Mouse (Mus musculus): ENCODE results near the gene Ssb. TPM values are rescaled to one million over a fixed set of nuclear protein-coding genes. Genes with fewer than 3 reads are reported as not detected.
A peak's percentile ranks its signal among the peaks of the same experiment; 100 is the strongest.

Ssb gene
- polyA plus RNA-seq, 1 experiment from 2014 or later = 296 TPM

DNA sequence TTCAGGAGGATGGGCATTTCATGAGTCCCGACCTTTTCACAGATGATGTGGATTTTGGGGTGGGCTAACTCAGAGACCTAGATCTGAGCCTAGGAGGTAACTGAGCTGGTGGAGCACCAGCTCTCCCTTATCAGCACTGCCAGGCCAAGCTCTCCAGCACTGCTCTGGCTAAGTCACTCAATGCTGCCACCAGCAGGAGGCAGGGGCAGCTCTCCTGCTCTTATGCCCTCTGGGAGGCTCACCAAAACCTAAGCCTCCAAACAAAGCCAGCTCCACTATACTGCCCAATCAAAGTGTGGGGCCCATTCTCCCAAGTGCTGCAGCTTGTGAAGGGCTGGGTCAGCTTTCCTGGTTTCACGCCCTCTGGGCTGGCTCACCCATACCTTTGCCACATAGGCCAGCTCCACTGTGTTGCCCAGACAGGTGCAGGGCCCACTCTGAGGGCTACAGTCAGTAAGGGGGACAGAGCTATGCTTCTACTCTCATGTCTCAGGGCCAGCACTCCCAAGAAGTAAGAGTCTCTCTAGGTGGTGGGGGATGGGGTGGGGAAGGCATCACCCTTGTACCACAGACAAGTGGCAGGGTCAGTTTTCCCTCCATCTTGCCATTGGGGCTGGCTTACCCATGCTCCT is 9.8 kb upstream of the Ssb start:
- Histone ChIP-seq H3K36me3 (ENCODE audit: control insufficient read depth, insufficient read depth, low read length) (no peaks in the 10 kb centered on the region), H3K27me3 (ENCODE audit: control insufficient read depth, insufficient read depth, low read length) (no peaks in the 10 kb centered on the region), H3K9me3 (ENCODE audit: control insufficient read depth, low read length) (no peaks in the 10 kb centered on the region), H3K4me1 (ENCODE audit: control insufficient read depth, insufficient read depth, low read length) (no peaks in the 10 kb centered on the region), H3K27ac (replicated peaks; ENCODE audit: low read depth, low read length) (no peak overlapping the region), H3K9ac (replicated peaks; ENCODE audit: low read length) (no peak overlapping the region), H3K4me3 (replicated peaks; ENCODE audit: low read depth, low read length) (no peak overlapping the region), H3K4me2 (ENCODE audit: low read length) (no peak overlapping the region)
- no peak for DNase-seq
- 59% methylated on average over 2 of the region's 2 CpGs for WGBS
- no peak for ATAC-seq (ENCODE audit: low FRiP score, low TSS enrichment)

GRCm38 (mm10) chr2:69856392-69856791 is 5.0 kb upstream of the Ssb start:
- H3K9ac ChIP-seq (replicated peaks; ENCODE audit: low read length) = no peak overlapping the region
- no peaks in the 10 kb centered on the region for H3K9me3 ChIP-seq (ENCODE audit: control insufficient read depth, low read length)
- H3K36me3 ChIP-seq (ENCODE audit: control insufficient read depth, insufficient read depth, low read length) = no peaks in the 10 kb centered on the region
- H3K27me3 ChIP-seq (ENCODE audit: control insufficient read depth, insufficient read depth, low read length) = no peaks in the 10 kb centered on the region
- WGBS = 75% methylated on average over 8 of the region's 8 CpGs
- no peak overlapping the region for H3K4me3 ChIP-seq (replicated peaks; ENCODE audit: low read depth, low read length)
- H3K4me2 ChIP-seq (ENCODE audit: low read length) = no peak overlapping the region
- no peak overlapping the region for H3K27ac ChIP-seq (replicated peaks; ENCODE audit: low read depth, low read length)
- ATAC-seq (ENCODE audit: low FRiP score, low TSS enrichment) (no peak), DNase-seq (no peak)
- peaks cover 2% of the 10 kb centered on the region; the same call in 1 of the 2 replicates for H3K4me1 ChIP-seq (ENCODE audit: control insufficient read depth, insufficient read depth, low read length)

DNA sequence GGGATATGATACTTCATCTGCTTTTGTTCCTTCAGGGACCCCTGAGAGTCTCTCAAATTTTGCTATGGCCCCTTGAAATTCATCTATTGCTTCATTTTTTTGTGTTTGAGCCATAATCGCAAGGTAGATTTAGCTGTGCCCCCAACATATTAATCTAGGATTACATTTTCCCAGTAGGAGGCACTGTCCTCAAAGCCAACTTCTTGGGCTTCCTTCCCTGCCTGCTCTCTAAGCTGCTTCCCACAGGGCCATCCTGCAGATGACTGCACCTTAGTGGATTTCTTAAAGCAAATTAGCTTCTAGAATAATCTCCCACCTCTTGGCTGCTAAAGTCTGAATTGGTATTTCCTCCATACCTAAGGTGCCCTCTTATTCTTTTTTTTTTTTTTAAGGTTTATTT is 3.5 kb upstream of the Ssb start:
- DNase-seq = peak; percentile 24
- ATAC-seq (ENCODE audit: low FRiP score, low TSS enrichment) = no peak
- WGBS = 70% methylated on average over 1 of the region's 1 CpGs
- Histone ChIP-seq H3K4me3 (replicated peaks; ENCODE audit: low read depth, low read length) (no peak overlapping the region), H3K4me1 (ENCODE audit: control insufficient read depth, insufficient read depth, low read length) (peaks cover 9% of the 10 kb centered on the region; the same call in 1 of the 2 replicates), H3K4me2 (ENCODE audit: low read length) (no peak overlapping the region), H3K27ac (replicated peaks; ENCODE audit: low read depth, low read length) (no peak overlapping the region), H3K36me3 (ENCODE audit: control insufficient read depth, insufficient read depth, low read length) (no peaks in the 10 kb centered on the region), H3K9ac (replicated peaks; ENCODE audit: low read length) (no peak overlapping the region), H3K27me3 (ENCODE audit: control insufficient read depth, insufficient read depth, low read length) (no peaks in the 10 kb centered on the region), H3K9me3 (ENCODE audit: control insufficient read depth, low read length) (no peaks in the 10 kb centered on the region)

- 12% methylated on average over 13 of the region's 13 CpGs for WGBS
- no peaks in the 10 kb centered on the region for H3K27me3 ChIP-seq (ENCODE audit: control insufficient read depth, insufficient read depth, low read length)
- H3K27ac ChIP-seq (replicated peaks; ENCODE audit: low read depth, low read length) = peak overlapping the region; percentile 88
- H3K4me3 ChIP-seq (replicated peaks; ENCODE audit: low read depth, low read length) = peak overlapping the region; percentile 100
- H3K9ac ChIP-seq (replicated peaks; ENCODE audit: low read length) = peak overlapping the region; percentile 99
- H3K4me2 ChIP-seq (ENCODE audit: low read length) = peak overlapping the region; percentile 92
- 0 out of 2 replicates have a peak, but pooled peaks cover 3% of the 10 kb centered on the region for H3K36me3 ChIP-seq (ENCODE audit: control insufficient read depth, insufficient read depth, low read length)
- H3K9me3 ChIP-seq (ENCODE audit: control insufficient read depth, low read length) = no peaks in the 10 kb centered on the region
- peaks cover 17% of the 10 kb centered on the region; the same call in 1 of the 2 replicates for H3K4me1 ChIP-seq (ENCODE audit: control insufficient read depth, insufficient read depth, low read length)
- peak; percentile 70; the same call in 1 of the 2 replicates for ATAC-seq (ENCODE audit: low FRiP score, low TSS enrichment)
- no peak for DNase-seq
Observed at GRCm38 (mm10) chr2:69860972-69861452, 350 bp upstream of the Ssb start.

DNA sequence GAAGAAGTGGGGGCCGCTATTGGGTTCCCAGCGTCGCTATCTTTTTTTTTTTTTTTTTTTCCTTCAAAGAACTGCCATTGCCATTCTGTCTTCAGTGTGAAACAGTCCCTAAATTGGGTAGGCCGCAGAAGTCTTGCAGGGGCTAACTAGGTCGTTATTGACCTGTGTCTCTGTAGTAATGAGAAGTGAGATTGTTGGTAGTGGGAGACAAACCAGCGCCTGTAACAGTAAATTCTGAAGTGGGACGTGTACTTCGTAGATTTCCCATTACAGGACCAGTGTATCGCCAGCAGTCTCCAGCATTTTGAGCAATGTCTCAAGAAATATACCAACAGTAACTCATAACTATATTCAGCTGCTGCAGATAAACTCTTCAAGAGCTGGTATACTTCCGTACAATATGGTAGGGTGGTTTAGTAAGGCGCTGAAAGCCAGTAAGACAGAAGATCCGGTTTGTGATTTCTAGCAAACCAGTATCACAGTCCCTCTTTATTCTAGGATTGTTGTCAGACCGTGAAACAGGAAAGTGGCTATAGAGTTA is 825 bp downstream of the Ssb start:
- ATAC-seq (ENCODE audit: low FRiP score, low TSS enrichment) = no peak
- no peaks in the 10 kb centered on the region for H3K9me3 ChIP-seq (ENCODE audit: control insufficient read depth, low read length)
- 3% methylated on average over 13 of the region's 13 CpGs for WGBS
- peaks cover 13% of the 10 kb centered on the region for H3K36me3 ChIP-seq (ENCODE audit: control insufficient read depth, insufficient read depth, low read length)
- no peaks in the 10 kb centered on the region for H3K27me3 ChIP-seq (ENCODE audit: control insufficient read depth, insufficient read depth, low read length)
- no peak for DNase-seq
- H3K4me2 ChIP-seq (ENCODE audit: low read length) = peak overlapping the region; percentile 92
- peak overlapping the region; percentile 99 for H3K9ac ChIP-seq (replicated peaks; ENCODE audit: low read length)
- peak overlapping the region; percentile 100 for H3K4me3 ChIP-seq (replicated peaks; ENCODE audit: low read depth, low read length)
- H3K4me1 ChIP-seq (ENCODE audit: control insufficient read depth, insufficient read depth, low read length) = peaks cover 17% of the 10 kb centered on the region; the same call in 1 of the 2 replicates
- H3K27ac ChIP-seq (replicated peaks; ENCODE audit: low read depth, low read length) = peak overlapping the region; percentile 88

- Histone ChIP-seq H3K27me3 (ENCODE audit: control insufficient read depth, insufficient read depth, low read length) (no peaks in the 10 kb centered on the region), H3K36me3 (ENCODE audit: control insufficient read depth, insufficient read depth, low read length) (peaks cover 2% of the 10 kb centered on the region; the same call in 1 of the 2 replicates), H3K9me3 (ENCODE audit: control insufficient read depth, low read length) (no peaks in the 10 kb centered on the region), H3K4me3 (replicated peaks; ENCODE audit: low read depth, low read length) (no peak overlapping the region), H3K4me2 (ENCODE audit: low read length) (no peak overlapping the region), H3K27ac (replicated peaks; ENCODE audit: low read depth, low read length) (no peak overlapping the region), H3K4me1 (ENCODE audit: control insufficient read depth, insufficient read depth, low read length) (peaks cover 4% of the 10 kb centered on the region; the same call in 1 of the 2 replicates), H3K9ac (replicated peaks; ENCODE audit: low read length) (no peak overlapping the region)
- whole genome bisulfite sequencing = 81% methylated on average over 2 of the region's 2 CpGs
- no peak for ATAC-seq (ENCODE audit: low FRiP score, low TSS enrichment)
- no peak for DNase-seq
Observed at GRCm38 (mm10) chr2:69883990-69884391, 22.6 kb downstream of the Ssb start.

- ATAC-seq (ENCODE audit: low FRiP score, low TSS enrichment) (no peak), DNase-seq (no peak)
- WGBS = 64% methylated on average over 6 of the region's 6 CpGs
- Histone ChIP-seq H3K4me2 (ENCODE audit: low read length) (peak overlapping the region; percentile 65), H3K4me1 (ENCODE audit: control insufficient read depth, insufficient read depth, low read length) (peaks cover 4% of the 10 kb centered on the region; the same call in 1 of the 2 replicates), H3K27me3 (ENCODE audit: control insufficient read depth, insufficient read depth, low read length) (no peaks in the 10 kb centered on the region), H3K27ac (replicated peaks; ENCODE audit: low read depth, low read length) (no peak overlapping the region), H3K36me3 (ENCODE audit: control insufficient read depth, insufficient read depth, low read length) (peaks cover 2% of the 10 kb centered on the region; the same call in 1 of the 2 replicates), H3K9ac (replicated peaks; ENCODE audit: low read length) (no peak overlapping the region), H3K9me3 (ENCODE audit: control insufficient read depth, low read length) (no peaks in the 10 kb centered on the region), H3K4me3 (replicated peaks; ENCODE audit: low read depth, low read length) (no peak overlapping the region)
Observed at GRCm38 (mm10) chr2:69884581-69884980, 23.2 kb downstream of the Ssb start.

- Histone ChIP-seq H3K9ac (replicated peaks; ENCODE audit: low read length) (peak overlapping the region; percentile 63), H3K27ac (replicated peaks; ENCODE audit: low read depth, low read length) (0 out of 2 replicates have a peak overlapping the region, but pooled peaks have one; percentile 26), H3K36me3 (ENCODE audit: control insufficient read depth, insufficient read depth, low read length) (no peaks in the 10 kb centered on the region), H3K4me3 (replicated peaks; ENCODE audit: low read depth, low read length) (peak overlapping the region; percentile 53), H3K4me2 (ENCODE audit: low read length) (peak overlapping the region; percentile 65), H3K9me3 (ENCODE audit: control insufficient read depth, low read length) (no peaks in the 10 kb centered on the region), H3K27me3 (ENCODE audit: control insufficient read depth, insufficient read depth, low read length) (no peaks in the 10 kb centered on the region), H3K4me1 (ENCODE audit: control insufficient read depth, insufficient read depth, low read length) (peaks cover 4% of the 10 kb centered on the region; the same call in 1 of the 2 replicates)
- ATAC-seq (ENCODE audit: low FRiP score, low TSS enrichment) = no peak; the same call in 1 of the 2 replicates
- WGBS = 8% methylated on average over 12 of the region's 12 CpGs
- DNase-seq = no peak
Observed at GRCm38 (mm10) chr2:69885050-69885449, 23.7 kb downstream of the Ssb start.
